Mouse (Mus musculus): ENCODE measurements at regions not wholly inside any gene's neighbourhood (a gene's known extent, or its start where the extent isn't known, plus 50 kb on each side); places are given as distances from the start of the nearest gene placed in this dataset.

DNA sequence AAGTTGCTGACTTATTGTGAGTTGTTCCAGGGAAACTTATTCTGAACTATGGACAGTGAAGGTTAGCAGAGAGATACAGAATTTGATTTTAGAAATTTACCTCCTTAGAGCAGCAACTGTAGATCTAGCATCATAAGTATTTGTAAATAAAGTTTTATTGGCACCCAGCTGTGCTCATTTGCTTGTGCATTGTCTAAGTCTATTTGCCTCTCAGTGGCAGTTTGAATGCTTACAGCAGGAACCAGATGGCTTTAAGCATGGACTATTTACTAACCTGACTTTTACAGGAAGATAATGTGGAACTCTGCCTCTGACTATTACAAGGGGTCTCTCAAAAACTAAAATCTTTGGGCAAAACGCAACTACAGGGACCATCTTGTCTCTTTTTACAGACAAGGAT is 207.2 kb downstream of the Enc1 start:
- TF ChIP-seq CTCF (IDR thresholded peaks at IDR 0.05; ENCODE audit: borderline replicate concordance, extremely low read depth, insufficient read depth, insufficient read length) (no peak), POLR2A (IDR thresholded peaks at IDR 0.05; ENCODE audit: borderline replicate concordance, extremely low read depth, insufficient read depth, insufficient read length, poor library complexity, severe bottlenecking) (no peak)
